Mouse (Mus musculus) megakaryocyte, embryonic 14.5 days (primary cell): ENCODE data around the gene Cant1.

Experiments
- FLI1 ChIP-seq: IDR thresholded peaks from 2 replicates; pipeline ENCODE4 v1.6.1; 2012; ENCODE audit warnings: low read length, inconsistent platforms, mixed read lengths
- GATA1 ChIP-seq: IDR thresholded peaks from 3 replicates; pipeline ENCODE4 v1.6.1; 2012; ENCODE audit warnings: mixed read lengths, low read length, inconsistent platforms, borderline replicate concordance

GRCm38 (mm10) chr11:118399891-118400565, 18.9 kb downstream of the Cant1 start:
- no peak for TF ChIP-seq GATA1
- no peak for TF ChIP-seq FLI1
